Mouse (Mus musculus) activated CD4-positive, CD25-positive, alpha-beta regulatory T cell, adult 4 months (primary cell): ENCODE data around the gene Adcy7. TPM values are rescaled to one million over a fixed set of nuclear protein-coding genes. Genes with fewer than 3 reads are reported as not detected.

Source experiments
- ATAC-seq: one replicate; pipeline ENCODE4 v1.8.0; 2017
- polyA plus RNA-seq, 2 experiments: library from polyadenylated mRNA; unstranded; fragments of 100-300 nt; shearing (Covaris generic); gene quantifications; one replicate each; pipeline ENCODE4 v1.2.1; 2017

Adcy7 gene
- polyA plus RNA-seq, 2 experiments from 2014 or later = 71.1 to 90.3 TPM

DNA sequence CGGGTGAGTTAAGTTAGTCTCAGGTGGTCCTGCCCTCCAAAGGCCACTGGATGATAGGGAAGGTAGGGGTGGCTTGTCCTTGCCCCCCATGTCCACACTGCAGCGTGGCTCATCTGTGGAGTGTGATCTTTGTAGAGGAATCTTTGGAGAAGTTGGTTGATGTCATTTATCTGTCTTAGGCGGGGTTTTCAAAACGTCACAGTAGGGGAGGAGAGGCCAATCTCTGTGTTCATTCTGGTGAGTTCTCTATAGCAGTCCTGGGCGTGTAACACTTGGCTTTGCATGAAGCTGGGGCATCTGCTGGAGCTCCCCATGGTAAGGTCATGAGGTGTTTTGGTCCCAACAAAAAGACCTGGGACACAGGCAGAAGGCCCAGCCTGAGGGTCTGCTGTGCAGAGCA lies 1.9 kb downstream of the Adcy7 start:
- ATAC-seq = no peak

DNA sequence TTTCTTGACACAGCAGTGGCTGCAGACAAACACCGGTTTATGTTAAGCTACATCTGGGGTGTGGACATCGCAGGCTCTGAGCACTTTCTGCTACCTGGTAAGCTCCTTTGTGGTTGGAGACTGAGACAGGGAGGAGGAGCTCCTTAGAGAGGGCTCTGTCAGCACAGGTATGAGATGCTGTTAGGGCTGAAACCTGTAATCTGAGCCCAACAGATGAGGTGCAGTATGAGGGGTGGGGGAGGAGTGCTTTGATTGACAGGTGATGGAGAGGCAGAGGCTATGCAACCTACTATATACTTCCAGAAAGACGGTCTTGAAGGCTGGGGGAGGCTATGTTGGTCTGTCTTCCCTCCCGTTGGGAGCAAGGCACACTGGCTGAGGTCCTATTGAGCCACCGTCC lies 7.0 kb downstream of the Adcy7 start:
- peak; percentile 32 for ATAC-seq

- peak; percentile 82 for ATAC-seq
These were observed 7.5 kb downstream of the Adcy7 start for GRCm38 (mm10) chr8:88279670-88280069.

- no peak for ATAC-seq
These were observed 8.7 kb downstream of the Adcy7 start for GRCm38 (mm10) chr8:88280904-88281303.

DNA sequence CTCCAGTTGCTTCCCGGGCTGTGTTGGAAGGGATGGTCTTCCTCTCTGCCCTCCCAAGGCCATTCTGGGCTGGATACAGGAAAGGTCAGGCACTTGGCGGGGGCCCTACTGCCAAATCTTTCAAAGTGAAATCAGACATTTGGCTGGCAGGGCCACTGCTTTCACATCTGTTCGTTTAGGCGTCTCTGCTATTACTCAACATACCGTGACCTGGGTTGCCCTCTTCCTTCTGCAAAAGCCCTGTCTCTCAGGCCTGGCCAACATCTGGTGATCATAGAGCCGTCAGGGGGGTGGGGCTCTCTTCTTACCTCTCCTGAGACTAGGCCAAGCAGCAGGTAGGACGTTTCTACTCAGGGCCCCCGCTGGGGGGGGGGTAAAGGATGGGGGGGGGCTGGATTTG lies 10.5 kb downstream of the Adcy7 start:
- no peak for ATAC-seq

DNA sequence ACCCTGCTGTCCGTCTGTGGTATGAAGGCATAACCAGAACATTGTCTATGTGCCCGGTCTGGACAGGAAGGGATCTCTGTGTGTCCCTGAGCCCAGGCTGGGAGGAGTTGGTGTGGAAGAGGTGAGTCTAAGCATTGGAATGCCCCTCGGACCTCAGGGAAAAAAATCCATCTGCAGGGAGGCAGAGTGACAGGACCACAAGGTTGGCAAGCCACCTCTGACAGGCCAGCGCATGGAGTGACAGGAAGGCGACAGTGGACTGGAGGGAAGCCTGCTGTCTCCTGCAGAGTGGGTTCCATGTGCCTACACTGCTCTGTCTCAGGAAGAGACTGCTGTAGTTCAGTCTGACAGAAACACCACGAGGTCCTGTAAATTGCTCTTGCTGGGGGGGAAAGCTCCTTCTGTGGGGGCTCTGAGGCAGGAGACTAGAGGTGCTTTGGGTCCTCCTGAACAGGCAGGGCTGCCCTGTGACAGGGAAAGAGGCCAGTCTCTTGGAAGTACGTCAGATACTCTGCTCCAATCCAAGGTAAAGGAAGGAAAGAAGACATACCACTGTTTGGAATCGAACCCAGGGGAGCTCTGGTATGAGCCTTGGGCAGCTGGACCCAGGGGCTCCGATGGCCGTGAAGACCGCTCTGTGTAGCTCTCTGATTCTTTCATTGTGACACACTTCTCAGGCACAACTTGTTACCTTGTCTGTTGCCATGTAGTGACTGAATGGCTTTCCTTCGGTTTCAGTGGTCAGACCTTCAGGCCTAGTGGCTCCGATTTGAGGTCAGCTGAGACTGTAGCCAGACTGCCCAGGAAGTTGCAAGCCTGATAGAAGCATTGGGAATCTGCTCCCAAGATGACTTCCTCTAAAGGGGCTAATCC lies 11.3 kb downstream of the Adcy7 start:
- no peak for ATAC-seq

GRCm38 (mm10) chr8:88284738-88285137 lies 12.5 kb downstream of the Adcy7 start:
- ATAC-seq = no peak

DNA sequence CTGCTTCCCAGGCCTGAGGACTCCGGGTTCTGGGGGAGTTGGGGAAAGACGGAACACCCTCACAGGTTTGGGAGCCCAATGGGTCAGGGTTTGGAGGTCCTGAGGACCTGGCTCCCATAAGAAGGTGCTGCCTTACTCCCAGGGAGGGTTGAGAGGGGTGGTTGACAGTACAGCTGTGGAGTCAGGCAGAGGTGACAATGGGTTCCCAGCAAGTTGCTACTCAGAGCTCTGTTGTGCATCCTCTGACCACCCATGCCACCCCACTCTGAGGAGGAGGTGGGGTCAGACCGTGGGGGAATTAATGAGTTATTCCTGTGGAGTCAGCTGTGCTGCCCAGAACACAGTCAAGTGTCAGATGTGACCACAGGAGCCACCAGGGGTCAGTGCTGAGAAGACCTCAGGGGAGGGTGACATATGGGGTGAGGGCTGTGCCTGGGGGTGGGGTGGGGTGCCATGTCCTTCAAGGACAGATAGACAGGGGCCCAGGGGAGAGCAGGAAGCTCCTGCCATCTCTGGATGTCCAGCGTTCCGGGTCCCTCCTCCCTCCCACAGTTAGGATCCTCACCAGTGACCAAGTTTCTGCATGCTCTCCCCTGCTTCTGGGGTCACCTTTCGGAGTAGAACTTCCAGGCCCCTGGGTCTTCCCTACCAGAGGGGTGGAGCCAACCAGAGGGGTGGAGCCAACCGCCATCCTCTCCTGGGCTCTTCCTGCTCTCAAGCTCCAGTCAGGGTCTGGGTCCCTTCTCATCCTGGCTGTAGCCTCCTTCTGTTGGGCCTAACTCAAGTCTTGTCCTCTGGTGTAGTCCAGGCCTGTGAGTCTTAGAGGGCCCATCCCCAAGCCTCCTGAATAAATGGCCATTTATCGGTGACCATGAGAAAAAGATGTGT lies 13.5 kb downstream of the Adcy7 start:
- ATAC-seq = no peak

- no peak for ATAC-seq
These were observed 14.3 kb downstream of the Adcy7 start for GRCm38 (mm10) chr8:88286421-88286960.

DNA sequence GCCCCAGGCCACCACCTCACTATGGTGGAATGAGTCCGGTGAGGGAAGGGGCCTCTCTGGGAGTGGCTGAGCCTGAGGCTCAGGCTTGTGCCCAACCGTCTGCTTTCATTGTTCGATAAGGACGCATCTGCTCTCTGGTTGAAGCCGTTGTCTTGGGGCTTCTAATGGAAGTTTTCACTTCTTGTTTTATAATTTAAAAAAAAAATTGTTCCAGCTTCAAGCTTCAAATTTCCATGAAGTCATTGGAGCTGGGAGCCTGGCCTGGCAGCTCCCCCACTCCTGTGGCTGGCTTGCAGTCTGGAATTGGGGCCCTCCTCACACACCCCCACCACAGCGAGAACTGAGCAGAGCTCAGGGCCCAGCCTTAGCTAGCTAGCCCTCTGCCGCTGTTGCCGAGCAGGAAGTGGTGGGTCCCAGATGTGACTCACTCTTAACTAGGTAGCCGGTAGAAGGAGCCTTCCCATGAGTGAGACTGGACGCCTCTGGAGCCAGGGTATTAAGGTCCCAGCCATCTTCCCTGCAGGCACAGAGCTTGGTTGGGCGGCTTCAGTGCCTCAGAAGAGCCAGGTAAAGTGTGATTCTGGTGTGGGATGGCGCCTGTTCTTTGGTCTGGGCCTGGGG lies 16.5 kb downstream of the Adcy7 start:
- peak; percentile 73 for ATAC-seq

GRCm38 (mm10) chr8:88289901-88290300 lies 17.7 kb downstream of the Adcy7 start:
- no peak for ATAC-seq

GRCm38 (mm10) chr8:88290326-88291304 lies 18.4 kb downstream of the Adcy7 start:
- peak; percentile 48 for ATAC-seq

GRCm38 (mm10) chr8:88291305-88291690 lies 19.1 kb downstream of the Adcy7 start:
- no peak for ATAC-seq

DNA sequence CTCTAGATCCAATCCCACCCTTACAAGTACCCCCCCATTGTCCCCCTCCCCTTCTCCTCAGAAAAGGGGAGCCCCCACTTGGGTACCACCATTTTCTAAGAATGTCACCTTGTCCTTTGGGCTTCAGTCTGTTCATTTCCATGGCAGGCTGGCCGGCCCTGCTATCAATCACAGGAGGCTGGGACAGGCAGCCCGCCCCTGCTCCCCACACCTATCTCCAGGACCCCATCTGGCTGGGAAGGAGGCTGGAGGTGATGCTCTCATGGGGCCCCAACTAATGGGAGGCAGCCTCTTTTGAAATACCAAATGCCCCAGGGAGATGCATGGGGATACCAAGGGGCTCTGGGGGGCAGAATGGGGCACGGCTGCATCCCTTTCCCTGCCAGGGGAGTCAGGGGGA lies 20.7 kb downstream of the Adcy7 start:
- ATAC-seq = no peak

- ATAC-seq = peak; percentile 36
These were observed 21.6 kb downstream of the Adcy7 start for GRCm38 (mm10) chr8:88293590-88294356.

DNA sequence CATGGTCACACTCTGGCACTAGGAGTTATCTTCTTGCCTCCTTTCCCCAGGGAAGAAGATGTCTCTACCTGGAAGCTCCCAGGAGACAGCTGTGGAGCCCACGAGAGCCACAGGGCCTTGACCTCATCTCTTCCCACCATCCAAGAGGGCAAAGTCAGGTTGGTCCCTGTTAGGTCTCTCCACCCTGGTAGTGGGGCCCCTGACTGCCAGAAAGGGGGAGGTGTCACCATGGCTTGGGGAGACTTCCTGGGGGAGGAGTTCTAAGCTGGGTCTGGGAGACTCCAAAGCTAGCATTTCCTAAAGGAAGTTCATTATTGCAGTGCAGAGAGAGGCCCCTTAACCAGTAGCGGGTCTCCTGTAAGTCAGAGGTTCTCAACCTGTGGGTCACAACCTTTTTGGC lies 22.8 kb downstream of the Adcy7 start:
- no peak for ATAC-seq

DNA sequence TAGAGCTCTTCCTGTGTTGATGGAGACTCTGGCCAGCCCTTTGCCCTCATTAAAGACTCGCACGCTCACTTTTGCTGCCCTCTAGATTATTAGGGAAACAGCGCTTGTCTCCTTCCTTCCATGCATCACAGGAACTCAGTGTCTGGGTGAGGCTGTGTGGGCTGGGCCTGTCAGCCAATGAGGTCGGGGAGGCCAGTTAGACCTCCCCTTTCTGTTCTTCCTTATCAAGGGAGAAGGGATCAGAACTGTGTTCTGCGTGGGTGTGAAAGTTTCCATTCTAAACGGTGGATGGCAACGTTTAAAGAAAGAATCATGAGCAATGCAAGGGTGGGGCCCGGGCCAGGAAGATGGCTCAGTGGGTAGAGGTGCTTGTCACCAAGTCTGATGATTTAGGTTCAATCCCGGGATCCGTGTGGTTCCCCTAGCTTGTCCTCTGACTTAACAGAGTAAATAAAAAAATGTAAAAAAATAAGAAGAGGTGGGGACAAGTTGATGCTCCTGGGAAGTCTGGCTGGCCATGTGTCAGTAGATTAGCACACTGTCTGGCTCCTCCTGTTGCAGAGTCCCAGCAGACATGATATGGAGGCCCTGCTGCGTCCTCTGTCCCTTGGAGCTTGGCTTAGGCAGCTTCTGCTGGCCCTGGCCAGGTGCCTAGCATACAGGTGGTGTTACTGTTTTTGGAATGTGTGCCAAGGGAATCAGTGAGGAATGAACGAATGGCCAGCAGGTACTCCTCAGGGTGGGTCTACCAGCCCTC lies 26.0 kb downstream of the Adcy7 start:
- peak; percentile 53 for ATAC-seq

- ATAC-seq = no peak
These were observed 26.5 kb downstream of the Adcy7 start for GRCm38 (mm10) chr8:88298733-88299103.

- ATAC-seq = no peak
These were observed 27.9 kb downstream of the Adcy7 start for GRCm38 (mm10) chr8:88299907-88300603.
